Mouse (Mus musculus) kidney, adult 2 months (tissue): ENCODE results near the gene Lrp2.

Source experiments
- CTCF ChIP-seq: fragments of 200-500 bp; conservative IDR thresholded peaks from 2 replicates; pipeline ENCODE4 v1.5.1; 2011; ENCODE audit warnings: low read depth, mild to moderate bottlenecking, control low read depth, low read length, moderate library complexity, mixed read lengths; ENCODE audit not compliant: insufficient read depth, insufficient read length
- POLR2A ChIP-seq: fragments of 200-500 bp; IDR thresholded peaks from one replicate; pipeline ENCODE4 v1.6.1; 2011; ENCODE audit warnings: low read depth, low read length, control low read depth

GRCm38 (mm10) chr2:69578206-69578605 is 7.7 kb downstream of the Lrp2 start:
- TF ChIP-seq POLR2A, result no peak
- no peak for TF ChIP-seq CTCF
